34 mouse cellular contexts compared by ENCODE assay signal in genomic region chr9:71077251-71077825, GRCm38 (mm10).
A peak's percentile ranks its signal among the peaks of the same experiment; 100 is the strongest.
DNase-seq lines count a peak whose midpoint lies in the region; ATAC-seq and TF ChIP-seq lines count a peak whose summit lies in the region.
"Had no signal": no experiment of that assay in that cellular context is flagged by ENCODE, and none has a peak within 500 bp of the region (broad histone marks: within the 10 kb centered on the region; RNA-seq: fewer than 3 reads in every experiment).

No protein-coding gene starts in this region.

- 37% methylated on average over 5 of the region's 5 CpGs for WGBS in olfactory bulb, adult 2 months

- no peak for DNase-seq in frontal cortex, postnatal 36 days (ENCODE audit: low spot score in 2 of 2)
- peak in 1 of 2 experiments; percentile 7 for DNase-seq in left cerebral cortex, adult 2 months (ENCODE audit: extremely low spot score in 1 of 2, low spot score in 2 of 2)
- DNase-seq in left cerebral cortex, postnatal 14 days (ENCODE audit: low spot score in 2 of 2), result no peak
- DNase-seq in Muller cell, postnatal 12 days (ENCODE audit: inconsistent ontology term), result peak; percentile 80
- no peak for DNase-seq in right cerebral cortex, postnatal 25 days
- DNase-seq in spleen, adult 18-20 months, result no peak
- DNase-seq: adrenal gland, postnatal 10 days; cerebellum, adult 11 months; cerebellum, adult 9-11 months; gastrocnemius, adult 2 months; gastrocnemius, postnatal 36 days; heart, adult 2 months; kidney, adult 11 months; liver, embryonic 13.5 days; lung, adult 18-20 months; lung, postnatal 4 days; right cerebral cortex, postnatal 14 days; thymus, postnatal 14 days had no signal

- H3K4me3 ChIP-seq in left cerebral cortex, adult 2 months, result no peak overlapping the region
- no peak overlapping the region for H3K4me3 ChIP-seq in olfactory bulb, adult 2 months (ENCODE audit: insufficient read depth, low read depth, low read length)
- H3K4me3 ChIP-seq: embryonic facial prominence, embryonic 10.5 days; embryonic facial prominence, embryonic 15.5 days; gastrocnemius, adult 2 months; heart, adult 2 months; heart, embryonic 12.5 days; hindbrain, embryonic 10.5 days; hindbrain, embryonic 15.5 days; limb, embryonic 10.5 days; limb, embryonic 15.5 days; liver, embryonic 13.5 days; megakaryocyte, embryonic 14.5 days; midbrain, embryonic 12.5 days; neural tube, embryonic 13.5 days had no signal

- TF ChIP-seq CTCF in left cerebral cortex, adult 2 months (IDR thresholded peaks at IDR 0.05), result no peak
- TF ChIP-seq CTCF in olfactory bulb, adult 2 months (IDR thresholded peaks at IDR 0.05; ENCODE audit: insufficient read depth, low read depth, low read length), result no peak

- no peak for TF ChIP-seq POLR2A in olfactory bulb, adult 2 months (IDR thresholded peaks at IDR 0.05; ENCODE audit: insufficient read depth, low read depth, low read length)

- peak overlapping the region; percentile 73; the same call in 1 of the 2 replicates for H3K27ac ChIP-seq in left cerebral cortex, adult 2 months
- H3K27ac ChIP-seq in olfactory bulb, adult 2 months (ENCODE audit: insufficient read depth, low read depth, low read length), result peak overlapping the region; percentile 77
- H3K27ac ChIP-seq: embryonic facial prominence, embryonic 10.5 days; embryonic facial prominence, embryonic 15.5 days; gastrocnemius, adult 2 months; heart, adult 2 months; hindbrain, embryonic 10.5 days; hindbrain, embryonic 15.5 days; kidney, postnatal 0 days; limb, embryonic 10.5 days; limb, embryonic 15.5 days; liver, embryonic 13.5 days; midbrain, embryonic 12.5 days; neural tube, embryonic 13.5 days had no signal

- peaks cover 11% of the 10 kb centered on the region for H3K4me1 ChIP-seq in olfactory bulb, adult 2 months (ENCODE audit: control insufficient read depth, insufficient read depth, low read length)
- H3K4me1 ChIP-seq: hindbrain, embryonic 15.5 days; midbrain, embryonic 12.5 days; neural tube, embryonic 13.5 days had no signal

- intact Hi-C loops in left cerebral cortex, adult 2 months (cut with DNase I), result loop anchor here (5.0 to 10.0 kb wide), 6 partner anchors 60 to 663 kb away; partner anchors contain the start of genes Adam10, Gm10642 and Mindy2
- intact Hi-C loops in left cerebral cortex, postnatal 14 days (cut with DNase I), result loop anchor here (5.0 to 10.0 kb wide), 5 partner anchors 80 to 663 kb away; partner anchors contain the start of gene Adam10

- ATAC-seq in frontal cortex, adult (ENCODE audit: low TSS enrichment), result peak; percentile 28; the same call in 1 of the 2 replicates
- ATAC-seq: forebrain, embryonic 14.5 days; inflammation-experienced regulatory T-cells, adult 6 months; lung, postnatal 0 days had no signal
